Mouse (Mus musculus): ENCODE results near the gene Casq2. TPM values are rescaled to one million over a fixed set of nuclear protein-coding genes. Genes with fewer than 3 reads are reported as not detected.

Casq2 gene
- polyA plus RNA-seq, 1 experiment from 2014 or later, result 13.5 TPM

- ATAC-seq (ENCODE audit: borderline replicate concordance, extremely low read depth, low FRiP score, low TSS enrichment), result no peak
These were observed 102.8 kb downstream of the Casq2 start for GRCm38 (mm10) chr3:102188972-102189371.

GRCm38 (mm10) chr3:102190015-102190414, 103.8 kb downstream of the Casq2 start:
- Histone ChIP-seq H3K4me3 (no peak overlapping the region), H3K4me1 (peaks cover 51% of the 10 kb centered on the region), H3K27me3 (no peaks in the 10 kb centered on the region), H3K9ac (no peak overlapping the region), H3K9me3 (0 out of 2 replicates have a peak, but pooled peaks cover 5% of the 10 kb centered on the region), H3K36me3 (peaks cover 29% of the 10 kb centered on the region), H3K27ac (no peak overlapping the region), H3K4me2 (no peak overlapping the region)
- no peak for ATAC-seq (ENCODE audit: borderline replicate concordance, extremely low read depth, low FRiP score, low TSS enrichment)
- 24% methylated on average over 4 of the region's 4 CpGs for WGBS

More at GRCm38 (mm10) chr3:102188972-102189371, 102.8 kb downstream of the Casq2 start:
- H3K4me3 ChIP-seq, result no peak overlapping the region
- peaks cover 33% of the 10 kb centered on the region for H3K36me3 ChIP-seq
- 34% methylated on average over 6 of the region's 6 CpGs for WGBS
- 0 out of 2 replicates have a peak, but pooled peaks cover 5% of the 10 kb centered on the region for H3K9me3 ChIP-seq
- H3K27ac ChIP-seq, result 0 out of 2 replicates have a peak overlapping the region, but pooled peaks have one; percentile 31
- no peak overlapping the region for H3K4me2 ChIP-seq
- no peaks in the 10 kb centered on the region for H3K27me3 ChIP-seq
- no peak overlapping the region for H3K9ac ChIP-seq
- peaks cover 41% of the 10 kb centered on the region for H3K4me1 ChIP-seq

- no peak overlapping the region for H3K4me3 ChIP-seq
- peaks cover 25% of the 10 kb centered on the region for H3K36me3 ChIP-seq
- peaks cover 58% of the 10 kb centered on the region for H3K4me1 ChIP-seq
- no peaks in the 10 kb centered on the region for H3K27me3 ChIP-seq
- H3K9me3 ChIP-seq, result 0 out of 2 replicates have a peak, but pooled peaks cover 5% of the 10 kb centered on the region
- no peak overlapping the region for H3K4me2 ChIP-seq
- no peak for ATAC-seq (ENCODE audit: borderline replicate concordance, extremely low read depth, low FRiP score, low TSS enrichment)
- H3K9ac ChIP-seq, result no peak overlapping the region
- no peak overlapping the region for H3K27ac ChIP-seq
These were observed 104.4 kb downstream of the Casq2 start for GRCm38 (mm10) chr3:102190642-102191041.

GRCm38 (mm10) chr3:102191575-102191974, 105.4 kb downstream of the Casq2 start:
- Histone ChIP-seq H3K27me3 (no peaks in the 10 kb centered on the region), H3K27ac (no peak overlapping the region), H3K9ac (no peak overlapping the region), H3K4me1 (peaks cover 67% of the 10 kb centered on the region), H3K9me3 (no peaks in the 10 kb centered on the region), H3K36me3 (peaks cover 26% of the 10 kb centered on the region), H3K4me3 (no peak overlapping the region), H3K4me2 (no peak overlapping the region)
- no peak for ATAC-seq (ENCODE audit: borderline replicate concordance, extremely low read depth, low FRiP score, low TSS enrichment)
- WGBS, result 73% methylated on average over 3 of the region's 3 CpGs

GRCm38 (mm10) chr3:102192621-102193020, 106.4 kb downstream of the Casq2 start:
- Histone ChIP-seq H3K27me3 (no peaks in the 10 kb centered on the region), H3K4me2 (no peak overlapping the region), H3K36me3 (peaks cover 16% of the 10 kb centered on the region; the same call in 1 of the 2 replicates), H3K27ac (peak overlapping the region; percentile 86; the same call in 1 of the 2 replicates), H3K4me3 (no peak overlapping the region), H3K9me3 (no peaks in the 10 kb centered on the region), H3K9ac (no peak overlapping the region), H3K4me1 (peaks cover 77% of the 10 kb centered on the region)
- ATAC-seq (ENCODE audit: borderline replicate concordance, extremely low read depth, low FRiP score, low TSS enrichment), result 0 out of 2 replicates have a peak, but pooled peaks have one; percentile 3
- WGBS, result 50% methylated on average over 2 of the region's 2 CpGs

- Histone ChIP-seq H3K36me3 (peaks cover 10% of the 10 kb centered on the region; the same call in 1 of the 2 replicates), H3K4me2 (peak overlapping the region; percentile 47), H3K4me1 (peaks cover 88% of the 10 kb centered on the region), H3K27me3 (no peaks in the 10 kb centered on the region), H3K9ac (no peak overlapping the region), H3K4me3 (no peak overlapping the region), H3K27ac (peak overlapping the region; percentile 86), H3K9me3 (no peaks in the 10 kb centered on the region)
- 6% methylated on average over 20 of the region's 20 CpGs for WGBS
- ATAC-seq (ENCODE audit: borderline replicate concordance, extremely low read depth, low FRiP score, low TSS enrichment), result peak; percentile 74
These were observed 107.5 kb downstream of the Casq2 start for GRCm38 (mm10) chr3:102193488-102194290.

GRCm38 (mm10) chr3:102194291-102195051, 108.3 kb downstream of the Casq2 start:
- Histone ChIP-seq H3K9ac (no peak overlapping the region), H3K4me2 (peak overlapping the region; percentile 47), H3K4me3 (no peak overlapping the region), H3K27ac (peak overlapping the region; percentile 86), H3K9me3 (no peaks in the 10 kb centered on the region), H3K27me3 (no peaks in the 10 kb centered on the region), H3K4me1 (peaks cover 85% of the 10 kb centered on the region), H3K36me3 (peaks cover 10% of the 10 kb centered on the region; the same call in 1 of the 2 replicates)
- WGBS, result 17% methylated on average over 11 of the region's 11 CpGs
- peak; percentile 46; the same call in 1 of the 2 replicates for ATAC-seq (ENCODE audit: borderline replicate concordance, extremely low read depth, low FRiP score, low TSS enrichment)

GRCm38 (mm10) chr3:102195762-102196161, 109.5 kb downstream of the Casq2 start:
- 0 out of 2 replicates have a peak overlapping the region, but pooled peaks have one; percentile 30 for H3K27ac ChIP-seq
- peaks cover 10% of the 10 kb centered on the region; the same call in 1 of the 2 replicates for H3K36me3 ChIP-seq
- no peak overlapping the region for H3K9ac ChIP-seq
- H3K27me3 ChIP-seq, result no peaks in the 10 kb centered on the region
- H3K4me1 ChIP-seq, result peaks cover 81% of the 10 kb centered on the region
- no peak for ATAC-seq (ENCODE audit: borderline replicate concordance, extremely low read depth, low FRiP score, low TSS enrichment)
- no peaks in the 10 kb centered on the region for H3K9me3 ChIP-seq
- 48% methylated on average over 2 of the region's 2 CpGs for WGBS
- H3K4me2 ChIP-seq, result no peak overlapping the region
- no peak overlapping the region for H3K4me3 ChIP-seq

Other genes with a start within 250 kb of the Casq2 start
- 0.55 and 0.69 TPM in 2 replicates for gene Mab21l3, start 237.5 kb upstream of the Casq2 start, polyA plus RNA-seq (2015; fragmentation: Nextera tagmentation; extraction: Ambion mirVana)
- 4.2 and 4.6 TPM in 2 replicates for gene Slc22a15, start 162.0 kb upstream of the Casq2 start, polyA plus RNA-seq (2015; fragmentation: Nextera tagmentation; extraction: Ambion mirVana)
- 0.04 TPM in 1 of 2 replicates, not detected in the other for gene Nhlh2, start 76.3 kb upstream of the Casq2 start, polyA plus RNA-seq (2015; fragmentation: Nextera tagmentation; extraction: Ambion mirVana)
- 21.4 and 21.7 TPM in 2 replicates for gene Vangl1, start 118.3 kb downstream of the Casq2 start, polyA plus RNA-seq (2015; fragmentation: Nextera tagmentation; extraction: Ambion mirVana)